Mouse (Mus musculus) stomach, embryonic 14.5 days (tissue): ENCODE measurements at regions not wholly inside any gene's neighbourhood (a gene's known extent, or its start where the extent isn't known, plus 50 kb on each side); places are given as distances from the start of the nearest gene placed in this dataset.

Experiments
- ATAC-seq: fragments of 200-750 bp; cut with Nextera tagmentation; 2 replicates; pipeline ENCODE4 v1.8.0; 2017; ENCODE audit warnings: low read depth, moderate TSS enrichment; ENCODE audit not compliant: insufficient number of reproducible peaks, insufficient read depth, low FRiP score
- H3K27ac ChIP-seq: fragments of 300-500 bp; sonication (generic); 2 replicates; pipeline ENCODE4 v1.5.1; 2014; ENCODE audit warnings: mild to moderate bottlenecking, low read length, moderate library complexity, mixed read lengths
- H3K27me3 ChIP-seq: fragments of 300-500 bp; sonication (generic); 2 replicates; pipeline ENCODE4 v1.6.1; 2014; ENCODE audit warnings: low read length, control low read depth, mixed read lengths; ENCODE audit not compliant: control insufficient read depth, insufficient read depth
- H3K36me3 ChIP-seq: fragments of 300-500 bp; sonication (generic); 2 replicates; pipeline ENCODE4 v1.6.1; 2014; ENCODE audit warnings: mild to moderate bottlenecking, control low read depth, low read length, moderate library complexity, mixed read lengths; ENCODE audit not compliant: control insufficient read depth, insufficient read depth
- H3K4me1 ChIP-seq: fragments of 300-500 bp; sonication (generic); 2 replicates; pipeline ENCODE4 v1.6.1; 2014; ENCODE audit warnings: low read length, control low read depth, mixed read lengths; ENCODE audit not compliant: control insufficient read depth, insufficient read depth
- H3K4me2 ChIP-seq: fragments of 300-500 bp; sonication (generic); replicated peaks from 2 replicates; pipeline ENCODE4 v1.6.1; 2014; ENCODE audit warnings: low read depth, low read length, control low read depth
- H3K4me3 ChIP-seq: fragments of 300-500 bp; sonication (generic); 2 replicates; pipeline ENCODE4 v1.5.1; 2014; ENCODE audit warnings: low read depth, low read length, control low read depth
- H3K9ac ChIP-seq: fragments of 300-500 bp; sonication (generic); replicated peaks from 2 replicates; pipeline ENCODE4 v1.6.1; 2014; ENCODE audit warnings: low read depth, mild to moderate bottlenecking, control low read depth, low read length, moderate library complexity, mixed read lengths
- H3K9me3 ChIP-seq: fragments of 300-500 bp; sonication (generic); 2 replicates; pipeline ENCODE4 v1.6.1; 2016; ENCODE audit warnings: low read depth, low read length, control low read depth; ENCODE audit not compliant: control insufficient read depth
- WGBS: fragments of 180-500 bp; shearing (Covaris S2); extraction: QIAGEN DNeasy Blood & Tissue Kit; methylation state at CpG from one replicate; pipeline ENCODE4 v1.1.7; 2014; 5-methylcytosine and 5-hydroxymethylcytosine counted together

DNA sequence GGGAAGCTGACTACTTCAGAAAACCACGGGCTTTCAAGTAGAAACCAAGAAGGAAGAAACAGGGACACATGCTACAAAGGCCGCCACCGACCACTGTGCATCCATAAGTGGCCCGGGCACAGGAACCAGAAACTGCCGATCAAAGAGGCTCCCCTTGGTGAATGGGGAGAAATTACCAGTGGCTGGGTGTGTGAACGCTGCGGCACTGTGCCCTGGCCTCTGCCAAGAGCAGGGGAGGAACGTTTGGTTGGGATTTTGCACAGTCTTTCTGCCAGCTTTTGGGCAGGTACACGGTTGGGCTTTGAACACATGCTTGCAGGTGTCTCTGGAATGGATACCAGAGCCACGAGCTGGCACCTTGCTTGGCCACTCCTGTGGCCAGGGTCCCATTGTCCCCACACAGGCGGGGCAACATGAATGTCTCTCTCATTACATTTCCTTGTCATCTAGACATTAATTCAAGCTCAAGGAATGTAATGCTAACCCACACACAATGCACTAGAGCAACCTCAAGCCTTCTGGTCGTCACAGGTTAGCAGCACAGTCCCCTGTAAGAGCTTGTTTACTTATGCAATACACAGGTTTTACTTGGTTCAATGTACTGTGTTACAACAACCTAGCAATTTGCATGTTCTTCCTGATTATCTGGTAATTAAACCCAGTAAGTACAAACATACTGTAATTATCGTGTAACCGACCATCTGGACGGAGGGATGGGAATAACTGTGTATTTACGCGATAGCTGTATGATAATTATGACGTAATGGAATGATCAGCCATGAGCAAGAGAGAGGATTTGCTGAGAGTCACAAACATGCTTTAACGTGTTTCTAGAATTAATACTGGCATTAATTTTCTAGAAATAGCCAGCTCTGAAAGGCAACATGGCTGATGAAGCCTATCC is 90.9 kb upstream of the Sall1 start:
- WGBS = 82% methylated on average over 19 of the region's 19 CpGs
- Histone ChIP-seq H3K27ac (no peak overlapping the region), H3K4me2 (no peak overlapping the region), H3K27me3 (no peaks in the 10 kb centered on the region), H3K9me3 (no peaks in the 10 kb centered on the region), H3K4me3 (no peak overlapping the region), H3K9ac (no peak overlapping the region), H3K36me3 (no peaks in the 10 kb centered on the region), H3K4me1 (peaks cover 3% of the 10 kb centered on the region; the same call in 1 of the 2 replicates)
- no peak for ATAC-seq

- no peak overlapping the region for H3K27ac ChIP-seq
- H3K4me1 ChIP-seq = peaks cover 3% of the 10 kb centered on the region; the same call in 1 of the 2 replicates
Measured at GRCm38 (mm10) chr8:89134058-89134457, 90.1 kb upstream of the Sall1 start.

GRCm38 (mm10) chr8:89121051-89121450 is 77.1 kb upstream of the Sall1 start:
- no peak overlapping the region for H3K4me3 ChIP-seq
- H3K4me2 ChIP-seq = no peak overlapping the region
- H3K36me3 ChIP-seq = no peaks in the 10 kb centered on the region
- no peaks in the 10 kb centered on the region for H3K9me3 ChIP-seq
- no peaks in the 10 kb centered on the region for H3K4me1 ChIP-seq
- H3K9ac ChIP-seq = no peak overlapping the region
- no peaks in the 10 kb centered on the region for H3K27me3 ChIP-seq
- 72% methylated on average over 6 of the region's 6 CpGs for WGBS
- H3K27ac ChIP-seq = no peak overlapping the region
- no peak for ATAC-seq

More at GRCm38 (mm10) chr8:89134058-89134457, 90.1 kb upstream of the Sall1 start:
- H3K36me3 ChIP-seq = no peaks in the 10 kb centered on the region
- H3K9me3 ChIP-seq = no peaks in the 10 kb centered on the region
- no peak for ATAC-seq
- no peak overlapping the region for H3K9ac ChIP-seq
- no peak overlapping the region for H3K4me2 ChIP-seq
- WGBS = 45% methylated on average over 5 of the region's 5 CpGs
- H3K27me3 ChIP-seq = no peaks in the 10 kb centered on the region
- no peak overlapping the region for H3K4me3 ChIP-seq

- Histone ChIP-seq H3K27me3 (no peaks in the 10 kb centered on the region), H3K4me1 (no peaks in the 10 kb centered on the region), H3K27ac (no peak overlapping the region), H3K9ac (no peak overlapping the region), H3K4me2 (no peak overlapping the region), H3K4me3 (no peak overlapping the region), H3K36me3 (no peaks in the 10 kb centered on the region), H3K9me3 (no peaks in the 10 kb centered on the region)
- 63% methylated on average over 15 of the region's 15 CpGs for WGBS
- ATAC-seq = no peak
Measured at GRCm38 (mm10) chr8:89107895-89108660, 64.1 kb upstream of the Sall1 start.

DNA sequence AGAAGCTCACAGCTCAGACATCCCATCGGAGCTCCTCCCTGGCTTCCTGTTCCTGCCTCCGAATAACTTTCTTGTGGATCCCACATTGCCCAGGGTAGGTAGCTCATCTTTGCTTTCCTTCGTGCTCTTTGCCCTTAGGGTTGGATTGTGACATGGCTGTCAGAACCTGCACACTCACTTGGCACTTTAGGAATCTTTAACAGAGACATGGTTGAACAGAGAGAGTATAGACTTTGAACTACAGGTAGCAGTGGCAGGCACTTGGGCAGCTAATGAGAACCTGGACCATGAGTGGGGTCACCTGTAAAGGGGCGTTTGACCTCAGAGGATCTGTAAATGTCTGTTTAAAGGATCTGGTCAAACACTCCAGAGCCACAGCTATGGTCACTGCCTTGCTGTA is 62.4 kb upstream of the Sall1 start:
- ATAC-seq = no peak
- Histone ChIP-seq H3K27ac (no peak overlapping the region), H3K4me1 (no peaks in the 10 kb centered on the region), H3K4me3 (no peak overlapping the region), H3K9me3 (no peaks in the 10 kb centered on the region), H3K27me3 (no peaks in the 10 kb centered on the region), H3K4me2 (no peak overlapping the region), H3K36me3 (no peaks in the 10 kb centered on the region), H3K9ac (no peak overlapping the region)
- WGBS = 87% methylated on average over 4 of the region's 4 CpGs

DNA sequence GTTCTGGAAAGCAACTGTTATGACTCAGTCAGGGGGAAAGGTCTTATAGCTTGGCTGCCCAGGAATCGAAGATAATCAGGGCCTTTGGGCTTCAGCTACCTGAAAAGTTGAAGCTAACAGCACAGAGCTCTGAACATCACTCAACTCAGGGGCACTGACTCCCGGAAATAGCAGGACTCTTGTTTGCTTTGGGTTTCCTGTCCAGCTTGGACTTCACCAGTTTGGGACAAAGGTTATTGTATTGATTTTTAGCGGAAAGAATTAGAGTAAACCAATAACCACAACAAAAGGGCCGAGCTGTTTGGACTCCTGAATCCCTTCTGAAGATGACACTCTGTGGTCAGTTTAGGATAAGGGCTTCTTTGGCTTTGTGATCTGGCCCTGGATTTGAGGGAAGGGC is 53.4 kb upstream of the Sall1 start:
- Histone ChIP-seq H3K4me3 (no peak overlapping the region), H3K4me2 (no peak overlapping the region), H3K9ac (no peak overlapping the region), H3K27me3 (no peaks in the 10 kb centered on the region), H3K36me3 (no peaks in the 10 kb centered on the region), H3K4me1 (no peaks in the 10 kb centered on the region), H3K27ac (no peak overlapping the region), H3K9me3 (no peaks in the 10 kb centered on the region)
- ATAC-seq = no peak
- 72% methylated on average over 4 of the region's 4 CpGs for WGBS
